8 mouse cellular contexts compared by ENCODE assay signal in the genomic region with DNA sequence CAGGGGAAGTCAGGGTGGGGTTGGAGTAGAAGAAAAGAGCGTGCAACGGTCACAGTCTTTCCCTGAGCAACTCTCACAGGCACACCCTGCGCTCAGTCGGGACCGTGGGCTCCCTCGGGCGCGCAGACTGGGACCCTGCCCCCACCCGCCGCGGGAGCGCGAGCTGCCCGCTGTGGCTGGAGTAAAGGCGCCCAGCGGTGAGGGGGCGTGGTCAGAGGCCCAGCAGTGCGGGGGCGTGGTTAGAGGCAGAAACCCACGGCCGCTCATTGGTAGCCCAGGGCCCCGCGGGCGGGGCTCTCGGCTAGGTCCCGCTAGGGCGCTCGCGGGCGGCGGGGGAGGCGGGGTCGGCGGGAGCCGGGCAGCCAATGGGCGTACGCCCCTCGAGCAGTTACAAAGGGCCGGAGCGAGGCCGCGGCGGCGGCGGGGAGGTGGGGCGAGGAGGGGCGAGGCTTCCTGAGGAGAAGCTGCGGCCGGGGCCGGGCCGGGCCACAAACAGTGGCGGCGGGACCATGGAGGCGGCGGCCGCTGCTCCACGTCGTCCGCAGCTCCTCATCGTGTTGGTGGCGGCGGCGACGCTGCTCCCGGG. TPM values are rescaled to one million over a fixed set of nuclear protein-coding genes. Genes with fewer than 3 reads are reported as not detected.
DNase-seq lines count a peak whose midpoint lies in the region; ATAC-seq lines count a peak whose summit lies in the region.

A gene (plus strand): TSS at position 420 of the 586 bp plus-strand sequence.

- peak within 1 kb of the TSS; percentile 94 for H3K9ac ChIP-seq in intestine, embryonic 14.5 days (ENCODE audit: low read length)

- peak; percentile 99 for ATAC-seq in intestine, embryonic 14.5 days (replicated peaks; ENCODE audit: low FRiP score, low TSS enrichment, low read depth)

- peak within 1 kb of the TSS; percentile 99 for H3K4me2 ChIP-seq in intestine, embryonic 14.5 days (ENCODE audit: low read length)

- intact Hi-C loops in left cerebral cortex, postnatal 14 days (cut with DNase I), result loop anchor here (5.0 kb wide), 1 partner anchor 106 kb away; no protein-coding TSS in a partner anchor

- peaks cover 14% of the 10 kb centered on the region for H3K4me1 ChIP-seq in intestine, embryonic 14.5 days (replicated peaks; ENCODE audit: control insufficient read depth, insufficient read depth, low read length)

- H3K27ac ChIP-seq in intestine, embryonic 14.5 days (ENCODE audit: low read depth), result peak within 1 kb of the TSS; percentile 95

- under 1% methylated on average over 47 of the region's 65 CpGs for WGBS in intestine, embryonic 14.5 days

- no peaks in the 10 kb centered on the region for H3K9me3 ChIP-seq in intestine, embryonic 14.5 days (ENCODE audit: control insufficient read depth, low read length)

- H3K27me3 ChIP-seq in intestine, embryonic 14.5 days (replicated peaks; ENCODE audit: control insufficient read depth, insufficient read depth, low read length), result no peaks in the 10 kb centered on the region

- H3K4me3 ChIP-seq in intestine, embryonic 14.5 days (ENCODE audit: low read depth, low read length), result peak within 1 kb of the TSS; percentile 91

- no peaks in the 10 kb centered on the region for H3K36me3 ChIP-seq in intestine, embryonic 14.5 days (ENCODE audit: control insufficient read depth, insufficient read depth, low read length)

- peak; percentile 97 for DNase-seq in adrenal gland, adult 18-20 months (ENCODE audit: low spot score in 2 of 2)
- peak; percentile 100 for DNase-seq in embryo, embryonic 11 days
- peak; percentile 100 for DNase-seq in gastrocnemius, postnatal 25 days
- peak; percentile 97 for DNase-seq in intestine, embryonic 14.5 days (ENCODE audit: low spot score)
- DNase-seq in left cerebral cortex, postnatal 14 days (ENCODE audit: low spot score in 2 of 2), result peak; percentile 95 to 96
- DNase-seq in mesoderm, embryonic 11.5 days (ENCODE audit: low read depth, low spot score), result peak; percentile 98
- peak; percentile 92 to 94 for DNase-seq in right cerebral cortex, postnatal 36 days (ENCODE audit: low spot score in 2 of 2)
- peak; percentile 99 for DNase-seq in yolk sac, embryonic 10.5 days (ENCODE audit: low spot score)

RNA-seq across cellular contexts. Expression of the gene that starts here (rescaled TPM):
- total RNA-seq in adrenal gland, adult 18-20 months (2021), result 10 to 100 TPM; 33.4 to 42.4 TPM
- 10 to 100 TPM; 16.7 to 18.5 TPM for total RNA-seq in gastrocnemius, postnatal 25 days (2021)
- 46.0 and 50.9 TPM in 2 replicates for polyA plus RNA-seq in intestine, embryonic 14.5 days (2014; fragmentation: Nextera tagmentation; extraction: Ambion mirVana)
- total RNA-seq in left cerebral cortex, postnatal 14 days (2021), result 10 to 100 TPM; 16.8 to 19.3 TPM

Comparison
In these comparisons a context has a peak if more than half of its experiments do, and no peak if none do; other contexts are left out.
1. Peak in every context shown above with its lines: DNase-seq, ATAC-seq, H3K4me3 ChIP-seq and H3K27ac ChIP-seq.